Mouse (Mus musculus): Measurements from ENCODE around the gene Gm9837.
"Not testable (repeated sequence)": the region's sequence is repeated elsewhere in the genome, so short reads cannot be mapped to it uniquely, and the experiment has no call there.

DNA sequence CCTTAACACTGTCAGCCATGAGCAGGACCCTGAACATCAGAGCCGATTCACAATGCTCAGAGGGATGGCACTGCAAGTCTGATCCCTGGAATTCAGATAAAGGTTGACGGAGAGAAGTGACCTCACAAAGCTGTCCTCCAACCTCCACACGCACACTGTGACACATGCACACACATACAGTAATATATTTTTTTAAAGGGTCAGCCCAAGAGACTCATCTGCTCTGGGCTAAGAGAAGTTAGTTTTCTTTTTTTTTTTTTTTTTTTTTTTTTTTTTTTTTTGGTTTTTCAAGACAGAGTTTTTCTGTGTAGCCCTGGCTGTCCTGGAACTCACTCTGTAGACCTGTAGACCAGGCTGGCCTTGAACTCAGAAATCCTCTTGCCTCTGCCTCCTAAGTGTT lies 43.4 kb downstream of the Gm9837 start:
- TF ChIP-seq CTCF (IDR thresholded peaks at IDR 0.05; ENCODE audit: borderline replicate concordance, insufficient read depth, low read depth, low read length); POLR2A (IDR thresholded peaks at IDR 0.05; ENCODE audit: borderline replicate concordance, insufficient read depth, low read length): not testable (repeated sequence)

Measured in cerebellum, adult 2 months (tissue).